20 mouse cellular contexts compared by ENCODE assay signal in the genomic region with DNA sequence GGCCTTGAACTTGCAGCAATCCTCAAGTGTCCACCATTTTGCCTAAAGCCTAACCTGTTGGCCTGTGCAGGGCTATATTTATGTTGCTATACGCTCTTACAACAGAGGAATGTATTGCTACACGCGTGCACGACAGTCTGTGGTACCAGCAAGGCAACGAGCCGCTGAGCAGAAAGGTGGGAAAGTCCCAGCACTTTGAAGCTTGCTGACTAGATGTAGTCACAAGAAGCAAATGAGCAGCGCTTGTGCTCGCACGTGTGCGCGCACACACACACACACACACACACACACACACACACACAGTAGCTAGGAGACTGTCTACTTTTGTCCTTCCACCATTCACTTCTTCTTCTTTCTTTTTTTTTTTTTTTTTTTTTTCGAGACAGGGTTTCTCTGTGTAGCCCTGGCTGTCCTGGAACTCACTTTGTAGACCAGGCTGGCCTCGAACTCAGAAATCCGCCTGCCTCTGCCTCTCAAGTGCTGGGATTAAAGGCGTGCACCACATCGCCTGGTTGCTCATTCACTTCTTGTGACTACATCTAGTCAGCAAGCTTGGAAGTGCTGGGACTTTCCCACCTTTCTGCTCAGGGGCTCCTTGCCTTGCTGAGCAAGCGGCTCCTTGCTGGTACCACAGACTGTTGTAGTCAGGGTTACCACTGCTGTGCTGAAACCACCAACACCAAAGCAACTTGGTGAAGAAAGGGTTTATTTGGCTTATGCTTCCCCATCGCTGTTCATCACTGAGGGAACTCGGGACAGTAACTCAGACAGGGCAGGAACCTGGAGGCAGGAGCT. TPM values are rescaled to one million over a fixed set of nuclear protein-coding genes. Genes with fewer than 3 reads are reported as not detected.
"Had no signal": no experiment of that assay in that cellular context is flagged by ENCODE, and none has a peak within 500 bp of the region (broad histone marks: within the 10 kb centered on the region; RNA-seq: fewer than 3 reads in every experiment).

No protein-coding gene starts in this region.

- ATAC-seq: midbrain, embryonic 13.5 days; midbrain, embryonic 15.5 days had no signal

- DNase-seq: lung, adult 18-20 months; lung, embryonic 14.5 days; lung, postnatal 14 days; lung, postnatal 36 days; retina, postnatal 1 day; right cerebral cortex, adult 18-20 months; right cerebral cortex, postnatal 25 days; right cerebral cortex, postnatal 4 days; spleen, adult 18-20 months; thymus, adult 18-20 months; thymus, postnatal 14 days; thymus, postnatal 36 days had no signal

RNA-seq across cellular contexts. Expression of a gene that starts 25.5 kb away (rescaled TPM):
- total RNA-seq: megakaryocyte progenitor cell, adult 5-6 weeks; midbrain, postnatal 0 days; monocyte, adult 5-6 weeks had no signal
- polyA plus RNA-seq: macrophage; midbrain, embryonic 11.5 days; midbrain, embryonic 13.5 days; midbrain, embryonic 15.5 days; neural tube, embryonic 11.5 days had no signal

RNA-seq across cellular contexts. Expression of a gene that starts 46.6 kb away (rescaled TPM):
- polyA plus RNA-seq: macrophage had no signal
